Mouse (Mus musculus) adrenal gland (tissue): ENCODE measurements around the gene Chrdl2.

Experiments used
- intact Hi-C: fragments of 180-260 bp; cut with DNase I; formaldehyde crosslinking; loops from one replicate; pipeline ENCODE4 v1.15.1; 2025

Chrdl2 gene

DNA sequence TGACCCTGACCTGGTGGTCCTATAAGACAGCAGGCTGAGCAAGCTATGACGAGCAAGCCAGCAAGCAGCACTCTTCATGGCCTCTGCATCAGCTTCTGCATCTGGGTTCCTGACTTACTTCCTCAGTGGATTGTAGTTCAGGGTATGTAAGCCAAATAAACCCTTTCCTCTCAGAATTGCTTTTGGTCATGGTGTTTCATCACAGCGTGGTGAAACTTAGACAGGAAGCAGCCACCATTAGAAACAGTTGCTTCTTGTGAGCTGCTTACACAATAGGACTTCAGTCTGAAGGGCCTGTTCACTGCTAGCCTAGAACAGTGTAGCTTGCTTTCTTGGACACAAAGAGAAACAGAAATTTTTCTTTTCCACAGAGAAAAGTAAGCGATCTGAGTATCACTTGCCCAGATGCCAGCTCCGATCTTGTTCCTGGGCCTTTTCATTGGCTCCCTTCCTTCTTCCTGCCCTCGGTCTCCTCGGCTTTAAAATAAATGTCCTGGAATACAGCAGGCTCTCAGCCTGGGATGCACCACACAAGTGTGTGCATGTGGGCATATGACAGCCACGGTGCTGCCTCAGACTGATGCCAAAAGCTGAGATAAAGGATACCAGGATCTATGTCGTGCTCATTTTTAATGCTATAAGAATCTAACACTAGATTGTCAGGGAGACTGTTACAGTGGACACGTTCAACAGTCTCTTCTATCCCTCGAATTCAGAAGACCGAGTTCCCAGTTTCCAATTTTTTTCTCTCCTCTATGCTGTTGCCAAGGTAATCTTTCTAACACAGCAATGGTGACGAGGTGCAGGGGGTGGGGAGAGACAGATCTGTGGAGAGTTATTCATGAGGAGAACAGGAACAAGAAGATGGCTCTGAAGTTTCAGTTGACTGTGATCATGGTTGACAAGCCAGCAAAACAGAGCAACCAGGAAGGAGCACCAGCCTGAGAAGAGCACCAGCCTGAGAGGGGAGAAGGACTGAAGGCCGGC, 23.4 kb upstream of the Chrdl2 start:
- intact Hi-C loops, result loop anchor here (5.0 kb wide), 1 partner anchor 55 kb away; no protein-coding TSS in a partner anchor

DNA sequence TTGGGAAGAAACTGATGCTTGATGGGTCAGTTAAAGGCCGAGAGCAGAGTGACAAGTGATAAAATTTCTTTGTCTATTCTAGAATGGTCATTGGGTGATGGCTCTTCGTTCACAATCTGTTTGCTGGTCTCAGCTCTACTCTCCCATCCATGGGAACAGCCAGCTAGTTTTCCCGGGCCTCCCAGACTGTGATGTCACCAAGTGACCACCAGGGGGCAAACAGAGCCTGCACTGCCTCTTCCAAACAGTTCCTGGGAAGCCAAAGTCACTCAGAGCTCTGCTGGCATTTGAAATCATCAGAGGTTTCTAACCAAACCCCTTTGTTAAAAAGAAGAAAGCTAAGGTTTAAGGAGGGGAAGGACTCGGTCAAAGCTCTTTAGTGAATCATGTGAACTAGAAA, 17.2 kb upstream of the Chrdl2 start:
- intact Hi-C loops, result no loop called here

DNA sequence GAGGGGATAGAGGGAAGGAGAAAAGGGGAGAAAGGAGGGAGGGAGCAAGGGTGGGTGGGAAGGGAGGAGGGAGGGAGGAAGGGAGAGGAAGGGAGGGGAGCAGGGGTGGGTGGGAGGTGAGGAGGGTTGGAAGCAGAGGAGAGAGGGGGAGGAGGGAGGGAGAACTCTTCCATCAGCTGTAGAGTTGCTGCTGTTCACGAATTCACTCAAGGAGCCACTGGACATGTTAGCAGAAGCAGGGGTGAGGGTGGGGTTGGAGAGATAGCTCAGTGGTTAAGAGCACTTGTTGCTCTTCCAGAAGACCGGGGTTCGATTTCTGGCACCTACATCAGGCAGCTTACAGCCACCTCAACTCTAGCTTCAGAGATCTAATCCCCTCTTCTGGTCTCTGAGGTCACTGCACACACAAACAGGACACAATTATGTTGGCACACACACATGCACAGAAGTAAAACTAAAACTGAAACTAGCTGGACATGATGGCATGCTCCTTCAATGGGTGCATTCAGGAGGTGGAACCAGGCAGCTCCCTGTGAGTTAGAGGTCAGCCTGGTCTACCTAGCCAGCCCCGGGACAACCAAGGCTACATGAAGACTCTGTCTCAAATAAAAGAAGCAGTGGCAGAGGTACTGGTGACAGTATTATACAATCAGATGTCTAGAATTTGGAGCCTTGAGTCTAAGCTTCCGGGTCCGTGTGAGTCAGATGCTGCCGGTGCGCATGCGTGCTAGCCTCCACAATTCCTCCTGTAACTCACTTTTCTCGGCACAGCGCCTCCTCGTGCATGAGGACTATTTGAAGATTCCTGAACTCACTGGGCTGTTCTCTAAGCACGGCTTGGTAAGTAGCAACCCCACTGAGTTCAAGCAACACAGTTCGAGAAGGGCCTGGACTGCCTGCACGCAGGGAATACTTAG, 15.9 kb upstream of the Chrdl2 start:
- intact Hi-C loops, result no loop called here

DNA sequence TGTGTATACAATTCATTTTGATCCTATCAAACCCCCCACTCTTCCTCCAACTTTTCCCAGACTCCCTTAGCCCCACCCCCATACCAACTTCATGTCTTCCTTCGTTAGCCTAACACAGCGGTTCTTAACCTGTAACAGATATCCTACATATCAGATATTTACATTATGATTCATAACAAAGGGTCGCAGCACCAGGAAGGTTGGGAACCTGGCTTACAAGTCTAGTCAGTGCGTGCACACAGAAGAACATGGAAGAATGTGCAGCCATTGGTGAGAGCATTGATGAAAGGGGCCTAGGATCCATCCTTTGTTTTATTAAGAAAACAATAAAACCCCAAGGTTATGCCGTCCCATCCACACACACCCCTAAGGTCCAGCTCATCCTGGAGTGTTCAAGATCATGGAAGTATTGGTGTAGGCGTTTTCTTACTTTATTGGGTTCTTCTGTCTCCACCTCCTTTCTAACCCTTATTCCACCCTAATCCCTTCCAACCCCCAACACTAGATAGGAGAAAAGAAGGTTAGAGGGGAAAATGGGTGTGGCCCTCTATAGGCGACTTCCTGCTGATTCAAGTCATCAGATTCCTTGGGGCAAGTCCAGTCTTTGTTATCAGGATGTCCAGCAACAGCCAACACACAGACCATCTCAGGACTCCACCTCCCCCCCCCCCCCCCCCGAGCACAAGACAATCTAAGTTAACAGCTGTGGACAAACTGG, 14.8 kb upstream of the Chrdl2 start:
- intact Hi-C loops, result no loop called here

DNA sequence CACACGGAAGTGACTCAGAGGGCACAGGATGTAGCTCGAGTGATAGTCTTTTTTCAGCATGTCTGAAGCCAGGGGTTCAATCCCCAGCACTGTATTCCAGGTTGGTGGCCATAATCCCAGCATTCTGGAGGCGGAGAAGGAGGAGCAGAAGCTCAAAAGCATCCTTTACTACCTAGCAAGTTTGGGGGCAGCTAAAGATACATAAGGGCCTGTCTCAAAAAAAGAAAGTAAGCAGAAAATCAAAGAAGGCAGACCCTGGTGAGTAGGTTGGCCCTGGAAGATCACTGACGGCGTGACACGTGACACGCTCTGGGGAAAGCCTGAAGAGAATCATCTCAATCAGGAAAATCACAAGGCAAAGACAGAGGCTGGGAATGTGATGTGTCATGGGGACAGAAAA, 12.8 kb upstream of the Chrdl2 start:
- intact Hi-C loops, result no loop called here

DNA sequence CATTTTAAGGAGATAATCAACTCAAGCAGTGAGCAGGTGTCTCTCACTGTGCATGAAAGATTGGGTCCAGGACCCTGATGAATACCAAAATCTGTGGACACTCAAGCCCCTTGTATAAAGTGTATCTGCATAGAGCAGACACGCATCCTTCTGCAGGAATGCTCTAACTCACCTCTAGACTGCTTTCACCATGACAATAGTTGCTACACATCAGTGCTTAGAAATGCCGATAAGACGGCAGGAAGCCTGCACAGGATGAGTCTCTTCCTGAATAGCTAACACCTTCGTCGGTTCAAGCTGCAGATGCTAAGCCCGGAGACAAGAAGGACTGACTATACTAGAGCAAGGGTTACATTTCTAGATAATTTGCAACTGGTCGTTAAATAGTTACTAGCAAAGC, 10.8 kb upstream of the Chrdl2 start:
- intact Hi-C loops, result no loop called here

DNA sequence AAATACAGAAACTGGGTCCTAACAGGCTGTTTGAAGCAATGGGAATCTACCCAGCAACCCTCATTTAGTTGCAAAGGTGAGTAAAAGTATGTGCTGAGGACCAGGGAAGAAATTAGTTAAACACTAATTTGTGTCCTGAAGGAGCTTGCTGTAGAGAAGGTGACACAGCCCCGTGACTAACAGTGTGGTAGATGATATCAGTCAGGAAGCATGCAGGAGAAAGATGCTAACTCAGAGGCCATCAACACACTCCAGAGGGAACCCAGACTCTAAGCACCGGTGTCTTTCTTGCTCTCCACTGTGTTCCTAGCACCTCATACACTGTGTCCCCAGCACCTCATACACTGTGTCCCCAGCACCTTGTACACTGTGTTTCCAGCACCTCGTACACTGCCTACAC, 7.3 kb upstream of the Chrdl2 start:
- intact Hi-C loops, result no loop called here

DNA sequence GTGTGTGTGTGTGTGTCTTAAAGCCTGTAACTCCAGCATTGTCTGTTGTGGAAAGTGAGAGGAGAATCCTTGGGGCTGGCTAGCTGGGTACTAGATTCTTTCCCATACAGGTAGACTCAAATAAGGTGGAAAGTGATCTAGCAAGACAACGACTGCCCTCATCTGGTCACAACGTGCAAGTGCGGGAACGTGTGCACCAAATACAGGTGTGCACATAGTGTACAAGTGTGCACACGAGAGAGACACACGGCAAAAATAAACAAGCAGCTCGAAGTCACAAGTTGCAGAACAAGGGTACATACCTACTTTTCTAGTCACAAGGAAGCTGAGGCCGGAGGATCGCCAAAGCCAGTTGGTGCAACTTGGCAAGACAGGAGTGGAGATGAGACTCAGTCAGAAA, 2.2 kb upstream of the Chrdl2 start:
- intact Hi-C loops, result no loop called here

DNA sequence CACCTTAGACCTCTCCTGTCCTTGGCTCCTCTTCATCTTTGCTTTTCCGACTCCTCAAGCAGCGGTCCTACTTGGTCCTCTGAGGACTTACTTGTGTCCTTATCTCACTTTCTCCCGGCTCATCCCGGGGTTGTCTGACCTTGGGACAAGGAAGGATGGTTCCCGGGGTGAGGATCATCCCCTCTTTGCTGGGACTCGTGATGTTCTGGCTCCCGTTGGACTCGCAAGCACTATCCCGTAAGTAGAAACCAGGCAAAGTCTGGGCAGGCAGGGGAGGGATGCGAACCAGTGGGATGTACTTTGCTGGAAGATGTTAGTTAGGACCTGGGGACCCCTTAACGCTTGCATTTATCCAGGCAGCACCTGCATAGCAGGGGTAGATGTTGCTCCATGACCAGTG, 439 bp downstream of the Chrdl2 start:
- intact Hi-C loops, result loop anchor here (5.0 kb wide), 1 partner anchor 106 kb away; no protein-coding TSS in a partner anchor

DNA sequence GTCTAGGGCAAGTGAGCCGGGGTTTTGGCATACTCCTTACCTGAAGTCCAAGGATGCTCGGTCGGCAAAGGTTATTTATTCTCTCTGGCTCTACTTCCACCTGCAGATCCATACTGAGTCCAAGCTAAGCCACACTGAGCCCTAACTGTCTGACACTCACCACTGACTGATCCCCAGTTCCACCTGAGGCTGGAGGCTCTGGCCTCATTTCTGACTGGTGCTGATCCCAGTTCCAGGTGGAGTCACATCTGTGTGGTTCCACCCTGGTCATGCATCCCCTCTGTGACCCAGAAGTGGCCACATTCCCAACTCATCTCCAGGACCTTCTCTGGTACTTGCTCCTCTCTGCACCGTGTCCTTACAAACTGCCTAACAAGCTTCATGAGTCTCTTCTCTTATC, 2.8 kb downstream of the Chrdl2 start:
- intact Hi-C loops, result loop anchor here (5.0 kb wide), 1 partner anchor 104 kb away; no protein-coding TSS in a partner anchor

DNA sequence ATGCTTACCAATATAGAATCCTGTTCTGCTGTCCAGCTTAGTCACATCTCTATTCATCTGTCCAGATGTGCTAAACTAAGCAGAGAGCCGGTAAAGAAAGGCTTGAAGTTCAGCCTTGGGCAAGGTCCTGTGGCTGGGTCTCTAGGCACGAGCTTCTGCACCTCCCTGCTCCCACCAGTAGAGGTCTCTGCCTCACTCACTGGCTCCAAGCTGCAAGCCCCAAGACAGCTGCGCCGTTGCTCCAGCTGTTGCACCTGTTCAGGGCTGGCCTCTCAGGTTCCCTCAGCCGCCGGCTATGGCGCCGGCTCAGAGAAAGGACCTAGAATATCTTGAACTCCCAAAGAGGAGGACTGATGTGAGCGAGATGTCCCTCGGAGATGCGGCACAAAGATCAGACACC, 3.7 kb downstream of the Chrdl2 start:
- intact Hi-C loops, result loop anchor here (5.0 kb wide), 1 partner anchor 103 kb away; no protein-coding TSS in a partner anchor

DNA sequence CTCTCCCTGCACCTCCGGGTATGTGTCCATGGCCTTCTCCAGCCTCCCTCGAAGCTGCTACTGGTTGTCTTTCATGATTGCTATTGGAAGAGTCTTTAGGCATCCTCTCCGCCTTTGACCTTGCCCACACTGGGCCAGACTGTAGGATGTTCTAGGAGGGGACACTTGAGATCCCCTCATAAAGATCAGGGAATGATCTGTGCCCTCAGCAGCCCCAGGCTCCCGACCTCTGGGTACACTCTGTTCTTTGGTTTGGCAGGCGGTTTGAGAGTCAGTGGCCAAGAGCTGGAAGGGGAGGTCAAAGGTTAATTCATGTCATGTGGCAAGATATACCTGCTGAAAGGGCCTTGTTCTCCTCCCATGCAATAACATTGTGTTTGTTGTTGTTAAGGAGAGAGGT, 4.7 kb downstream of the Chrdl2 start:
- intact Hi-C loops, result no loop called here

DNA sequence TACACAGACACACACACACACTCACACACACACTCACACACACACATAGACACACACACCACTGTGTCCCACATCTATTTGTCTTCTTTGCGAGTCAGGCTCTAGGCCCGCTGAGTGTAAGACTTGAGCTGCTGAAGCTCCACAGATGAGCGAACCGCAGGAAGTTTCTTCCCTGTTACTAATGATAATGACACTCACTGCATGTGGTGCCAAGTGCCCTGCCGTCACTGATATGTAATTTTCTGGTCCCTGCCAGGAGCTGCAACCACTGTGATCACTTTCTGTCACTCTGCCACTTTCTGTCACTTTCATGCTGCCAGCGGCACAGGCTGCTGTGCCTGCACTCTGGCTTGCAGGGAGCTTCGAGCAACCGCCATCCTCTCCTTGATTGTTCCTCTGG, 6.1 kb downstream of the Chrdl2 start:
- intact Hi-C loops, result no loop called here

DNA sequence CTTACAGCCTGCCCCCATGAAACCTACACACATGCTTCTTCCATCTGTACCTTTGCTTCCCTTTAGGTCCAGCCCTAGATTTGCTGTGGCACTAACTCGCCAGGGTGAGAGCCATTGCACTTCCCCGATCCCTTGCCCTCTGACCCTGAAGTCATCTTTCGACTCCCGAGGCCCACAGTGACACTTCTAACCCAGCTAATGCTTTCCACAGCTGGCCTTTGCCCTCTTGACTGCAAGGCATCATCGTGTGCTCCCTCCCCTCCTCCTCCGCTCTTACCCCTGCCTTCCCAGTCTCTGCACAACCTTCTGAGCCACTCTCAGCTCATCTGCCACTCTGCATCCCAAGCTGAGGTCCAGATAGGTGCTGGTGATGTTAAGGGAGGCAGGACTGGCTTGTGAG, 6.5 kb downstream of the Chrdl2 start:
- intact Hi-C loops, result no loop called here

DNA sequence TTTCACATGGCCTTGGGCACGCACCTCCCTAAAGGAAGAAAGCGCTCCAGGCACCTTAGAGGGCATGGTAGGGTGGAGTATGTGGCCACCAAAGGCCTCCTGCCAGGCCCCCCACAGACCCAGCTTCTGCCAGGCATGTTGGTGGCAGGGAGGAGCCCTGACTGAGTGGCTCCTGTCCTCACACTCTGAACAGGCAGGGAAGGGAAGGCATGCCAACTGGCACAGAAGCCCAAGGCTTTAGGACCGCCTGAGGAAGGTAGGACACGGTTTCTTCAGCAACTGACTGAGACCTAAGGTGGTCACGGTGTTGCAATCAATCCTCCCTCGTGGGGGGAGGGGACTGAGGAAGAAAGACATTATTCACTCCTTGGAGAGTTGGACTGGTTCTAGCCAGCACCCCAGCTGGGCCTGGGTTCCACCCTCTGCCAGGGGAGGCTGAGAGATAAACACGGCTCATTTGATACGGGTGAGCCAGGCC, 8.2 kb downstream of the Chrdl2 start:
- intact Hi-C loops, result no loop called here

DNA sequence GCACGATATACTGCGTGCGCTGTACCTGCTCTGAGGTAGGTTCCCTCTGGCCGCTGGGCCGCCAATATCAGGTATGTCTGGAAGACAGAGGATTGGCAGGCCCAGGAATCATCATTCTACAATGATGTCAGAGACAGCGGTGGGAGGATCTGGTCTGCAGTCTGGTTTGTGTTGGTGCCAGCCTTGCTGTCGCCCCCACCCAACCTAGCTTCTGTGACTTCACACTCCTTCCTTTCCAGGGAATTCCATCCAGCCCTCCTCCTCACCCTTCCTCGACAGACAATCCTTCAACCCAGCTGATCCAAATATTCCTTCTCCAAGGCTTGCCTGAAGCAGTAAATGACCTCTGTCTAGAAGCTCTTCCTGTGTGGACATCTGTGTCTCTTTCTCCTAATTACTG, 11.1 kb downstream of the Chrdl2 start:
- intact Hi-C loops, result no loop called here

DNA sequence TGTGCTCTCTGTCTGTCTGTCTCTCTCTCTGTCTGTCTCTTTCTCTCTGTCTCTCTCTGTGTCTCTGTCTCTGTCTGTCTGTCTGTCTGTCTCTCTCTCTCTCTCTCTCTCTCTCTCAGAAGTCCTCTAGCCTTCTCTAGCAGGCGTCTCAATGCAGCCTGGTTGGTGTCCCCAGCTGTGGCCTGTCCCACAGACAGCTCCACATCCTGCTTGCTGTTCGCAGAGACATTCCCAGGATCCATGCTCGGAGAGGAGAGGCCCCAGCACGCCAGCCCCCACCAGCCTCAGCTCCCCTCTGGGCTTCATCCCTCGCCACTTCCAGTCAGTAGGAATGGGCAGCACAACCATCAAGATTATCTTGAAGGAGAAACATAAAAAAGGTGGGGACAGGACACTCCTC, 21.4 kb downstream of the Chrdl2 start:
- intact Hi-C loops, result no loop called here

DNA sequence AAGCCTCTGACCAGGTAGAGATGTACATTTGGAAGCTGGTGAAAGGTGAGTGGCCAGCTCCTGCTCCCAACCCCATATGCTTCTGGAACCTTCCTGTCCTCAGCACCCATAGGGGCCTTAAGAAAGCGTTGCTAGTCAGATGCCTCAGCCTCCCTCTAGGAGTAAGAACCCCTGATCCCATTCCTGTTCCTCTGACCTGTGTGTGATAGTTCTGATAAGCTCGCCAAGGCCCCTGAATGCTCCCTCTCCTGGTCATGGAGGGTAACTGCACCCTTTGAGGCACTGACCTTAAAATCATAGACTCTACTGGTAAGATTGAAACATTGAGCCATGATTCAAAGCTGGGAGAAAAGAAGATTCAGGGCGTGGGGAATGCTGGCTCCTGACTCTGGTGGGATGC, 23.3 kb downstream of the Chrdl2 start:
- intact Hi-C loops, result no loop called here

DNA sequence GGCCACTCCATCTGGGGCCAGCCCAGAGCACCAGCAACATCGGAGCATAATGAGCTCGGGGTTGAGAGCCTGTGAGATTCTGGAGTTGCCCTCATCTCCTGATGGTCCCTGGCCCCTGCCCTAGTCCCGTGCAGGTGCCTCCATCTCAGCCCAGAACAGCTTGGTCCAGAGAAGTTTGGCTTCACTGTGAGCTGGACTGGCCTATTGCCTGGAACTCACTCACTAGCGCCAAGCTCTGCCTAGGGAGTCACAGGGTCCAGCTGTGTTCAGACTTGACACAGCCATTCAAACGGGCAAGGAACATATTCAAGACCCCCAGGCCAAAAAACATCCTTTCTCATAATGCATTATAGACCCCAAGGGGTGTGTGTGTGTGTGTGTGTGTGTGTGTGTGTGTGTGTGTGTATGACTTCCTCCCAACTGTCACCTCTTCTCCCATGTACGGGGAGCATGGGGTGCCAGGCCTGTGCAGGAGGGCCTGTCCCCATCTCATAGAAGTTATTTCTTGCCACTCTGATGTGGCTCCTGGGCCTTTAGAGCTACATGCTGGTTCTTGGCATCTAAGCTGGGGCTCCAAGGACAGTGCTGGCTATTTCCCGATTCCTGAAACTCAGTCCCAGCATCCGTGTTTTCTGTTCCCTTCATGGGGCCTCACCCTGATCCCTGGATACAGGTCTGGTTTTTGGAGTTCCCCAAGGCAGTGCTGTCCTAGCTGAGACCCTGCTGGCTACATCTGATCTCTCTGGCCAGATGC, 25.2 kb downstream of the Chrdl2 start:
- intact Hi-C loops, result no loop called here

DNA sequence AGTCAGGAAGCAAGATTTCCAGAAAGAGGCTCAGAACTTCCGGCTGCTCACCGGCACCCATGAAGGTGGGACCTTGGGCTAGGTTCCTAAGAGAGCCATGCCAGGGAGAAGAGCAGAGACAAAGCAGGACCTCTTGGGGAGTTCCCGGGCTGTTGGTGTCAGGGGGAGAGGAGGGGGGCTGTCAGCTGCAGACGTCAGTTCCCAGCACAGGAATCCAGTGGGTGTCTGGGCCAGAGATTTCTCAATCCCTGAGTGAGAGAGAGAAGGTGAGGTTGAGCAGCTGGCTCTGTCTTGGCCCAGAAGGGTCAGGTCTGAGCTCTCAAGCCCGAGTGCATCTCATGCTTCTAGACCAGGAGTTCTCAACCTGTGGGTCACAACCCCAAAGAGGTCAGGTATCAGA, 27.7 kb downstream of the Chrdl2 start:
- intact Hi-C loops, result no loop called here
